Mouse (Mus musculus): ENCODE data around the gene Hps6. TPM values are rescaled to one million over a fixed set of nuclear protein-coding genes. Genes with fewer than 3 reads are reported as not detected.
"Not testable (repeated sequence)": the region's sequence is repeated elsewhere in the genome, so short reads cannot be mapped to it uniquely, and the experiment has no call there.

Gene Hps6
- 1 to 10 TPM; 6.3 to 8.2 TPM for total RNA-seq (2021)
- long read RNA-seq, experiment 1, transcript Hps6-201 (1 exons, 2,666 nt): major isoform, 9 of 9 reads
- long read RNA-seq, experiment 1, partial matches to known transcripts: 0 of 9 reads
- long read RNA-seq, experiment 1, other reads (novel, unspliced or antisense): 0 of 9 reads
- long read RNA-seq, experiment 2, transcript Hps6-201 (1 exons, 2,666 nt): major isoform, 10 of 10 reads
- long read RNA-seq, experiment 2, partial matches to known transcripts: 0 of 10 reads
- long read RNA-seq, experiment 2, other reads (novel, unspliced or antisense): 0 of 10 reads

GRCm38 (mm10) chr19:46003371-46004226 lies at the start of gene Hps6:
Gene Hps6 (plus strand): TSS chr19:46003508.
- H3K27ac ChIP-seq: peak within 1 kb of the TSS; percentile 74
- peak within 1 kb of the TSS; percentile 86 for H3K4me3 ChIP-seq

GRCm38 (mm10) chr19:45956736-45957135 lies 46.6 kb upstream of the Hps6 start:
- no peak overlapping the region for H3K4me3 ChIP-seq
- TF ChIP-seq CTCF (conservative IDR thresholded peaks at IDR 0.05): no peak

More at GRCm38 (mm10) chr19:46003371-46004226, at the start of gene Hps6:
- peak; percentile 60 to 64 for DNase-seq (ENCODE audit: low spot score in 2 of 2)
- peak; percentile 50 for TF ChIP-seq CTCF (conservative IDR thresholded peaks at IDR 0.05)

GRCm38 (mm10) chr19:45960770-45961169 lies 42.5 kb upstream of the Hps6 start:
- DNase-seq (ENCODE audit: low spot score in 2 of 2): no peak
- H3K27ac ChIP-seq: no peak overlapping the region
- no peak for TF ChIP-seq CTCF (conservative IDR thresholded peaks at IDR 0.05)
- H3K4me3 ChIP-seq: no peak overlapping the region

More at GRCm38 (mm10) chr19:45956736-45957135, 46.6 kb upstream of the Hps6 start:
- DNase-seq (ENCODE audit: low spot score in 2 of 2): peak; percentile 18 to 63
- H3K27ac ChIP-seq: no peak overlapping the region

- TF ChIP-seq CTCF (conservative IDR thresholded peaks at IDR 0.05): no peak
- no peak overlapping the region for H3K27ac ChIP-seq
- H3K4me3 ChIP-seq: no peak overlapping the region
- no peak for DNase-seq (ENCODE audit: low spot score in 2 of 2)
These were observed 18.9 kb upstream of the Hps6 start for GRCm38 (mm10) chr19:45984379-45984778.

- Histone ChIP-seq H3K4me3 (no peak overlapping the region), H3K27ac (no peak overlapping the region)
- no peak for DNase-seq (ENCODE audit: low spot score in 2 of 2)
- no peak for TF ChIP-seq CTCF (conservative IDR thresholded peaks at IDR 0.05)
These were observed 15.1 kb upstream of the Hps6 start for GRCm38 (mm10) chr19:45988238-45988637.

GRCm38 (mm10) chr19:45991171-45991570 lies 12.1 kb upstream of the Hps6 start:
- no peak for TF ChIP-seq CTCF (conservative IDR thresholded peaks at IDR 0.05)
- H3K4me3 ChIP-seq: no peak overlapping the region

GRCm38 (mm10) chr19:45993441-45993840 lies 9.9 kb upstream of the Hps6 start:
- not testable (repeated sequence) for H3K27ac ChIP-seq; DNase-seq (ENCODE audit: low spot score in 2 of 2); H3K4me3 ChIP-seq

More at GRCm38 (mm10) chr19:45991171-45991570, 12.1 kb upstream of the Hps6 start:
- no peak for DNase-seq (ENCODE audit: low spot score in 2 of 2)
- no peak overlapping the region for H3K27ac ChIP-seq

GRCm38 (mm10) chr19:45993981-45994737 lies 9.1 kb upstream of the Hps6 start:
- Histone ChIP-seq H3K4me3 (no peak overlapping the region), H3K27ac (no peak overlapping the region)
- DNase-seq (ENCODE audit: low spot score in 2 of 2): no peak
- no peak for TF ChIP-seq CTCF (conservative IDR thresholded peaks at IDR 0.05)

GRCm38 (mm10) chr19:45997365-45997764 lies 5.9 kb upstream of the Hps6 start:
- TF ChIP-seq CTCF (conservative IDR thresholded peaks at IDR 0.05): no peak
- no peak for DNase-seq (ENCODE audit: low spot score in 2 of 2)
- peak overlapping the region; percentile 97 for H3K27ac ChIP-seq
- H3K4me3 ChIP-seq: peak overlapping the region; percentile 93

- Histone ChIP-seq H3K27ac (peak within 1 kb of the TSS; percentile 97), H3K4me3 (peak within 1 kb of the TSS; percentile 93)
- TF ChIP-seq CTCF (conservative IDR thresholded peaks at IDR 0.05): no peak
- DNase-seq (ENCODE audit: low spot score in 2 of 2): peak; percentile 91 to 95
These were observed 5.3 kb upstream of the Hps6 start, which contains the start of gene Armh3 for GRCm38 (mm10) chr19:45997785-45998693. Gene Armh3 (minus strand): TSS chr19:45998488.

- DNase-seq (ENCODE audit: low spot score in 2 of 2): no peak
- TF ChIP-seq CTCF (conservative IDR thresholded peaks at IDR 0.05): no peak
- peak overlapping the region; percentile 97 for H3K27ac ChIP-seq
- H3K4me3 ChIP-seq: peak overlapping the region; percentile 93
These were observed 4.6 kb upstream of the Hps6 start for GRCm38 (mm10) chr19:45998694-45999217.
